25 mouse cellular contexts compared by ENCODE assay signal in the genomic region with DNA sequence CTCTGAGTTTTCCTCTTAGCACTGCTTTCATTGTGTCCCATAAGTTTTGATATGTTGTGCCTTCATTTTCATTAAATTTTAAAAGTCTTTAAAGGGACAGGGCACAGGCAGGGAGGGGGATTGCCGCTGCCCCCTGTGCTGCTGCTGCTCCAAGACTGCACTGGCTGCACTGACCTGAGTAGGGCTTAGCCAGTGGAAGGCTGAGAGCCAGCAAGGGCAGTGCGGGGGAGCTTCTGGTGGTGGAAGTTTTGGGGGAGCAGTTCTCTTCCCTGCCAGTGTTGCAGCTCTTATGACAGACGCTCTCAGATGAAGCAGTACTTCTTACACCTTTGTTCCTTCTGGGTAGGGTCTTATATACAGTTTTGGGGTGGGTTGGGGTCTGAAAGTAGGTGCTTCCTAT.
"Had no signal": no experiment of that assay in that cellular context is flagged by ENCODE, and none has a peak within 500 bp of the region (broad histone marks: within the 10 kb centered on the region; RNA-seq: fewer than 3 reads in every experiment).

No protein-coding gene starts in this region.

- H3K27me3 ChIP-seq: limb, embryonic 13.5 days; liver, embryonic 12.5 days; liver, embryonic 15.5 days; lung, embryonic 15.5 days; megakaryocyte, embryonic 14.5 days; midbrain, embryonic 13.5 days; neural tube, embryonic 13.5 days had no signal

- H3K9me3 ChIP-seq: limb, embryonic 10.5 days; limb, embryonic 13.5 days; liver, embryonic 12.5 days; liver, embryonic 15.5 days; lung, embryonic 15.5 days; megakaryocyte, embryonic 14.5 days; midbrain, embryonic 10.5 days; midbrain, embryonic 13.5 days; neural tube, embryonic 13.5 days had no signal

- H3K4me1 ChIP-seq: midbrain, embryonic 10.5 days had no signal

- H3K27ac ChIP-seq: kidney, postnatal 0 days; layer of hippocampus, adult 2 months; left cerebral cortex, adult 2 months; limb, embryonic 10.5 days; limb, embryonic 13.5 days; liver, embryonic 12.5 days; liver, embryonic 15.5 days; lung, embryonic 15.5 days; midbrain, embryonic 10.5 days; midbrain, embryonic 13.5 days; neural tube, embryonic 13.5 days had no signal

- H3K4me3 ChIP-seq: layer of hippocampus, adult 2 months; left cerebral cortex, adult 2 months; limb, embryonic 10.5 days; limb, embryonic 13.5 days; liver, embryonic 12.5 days; liver, embryonic 15.5 days; lung, embryonic 15.5 days; megakaryocyte, embryonic 14.5 days; midbrain, embryonic 10.5 days; midbrain, embryonic 13.5 days; myocyte; neural tube, embryonic 13.5 days had no signal

- DNase-seq: kidney, adult 2 months; kidney, postnatal 25 days; layer of hippocampus, adult 9-11 months; layer of hippocampus, postnatal 36 days; liver; lung, adult 18-20 months; lung, postnatal 10 days; lung, postnatal 36 days; right cerebral cortex, adult 18-20 months; right cerebral cortex, postnatal 14 days; right cerebral cortex, postnatal 4 days; thymus, postnatal 25 days had no signal

- H3K36me3 ChIP-seq: limb, embryonic 13.5 days; liver, embryonic 12.5 days; liver, embryonic 15.5 days; lung, embryonic 15.5 days; neural tube, embryonic 13.5 days had no signal
